Comparison of ENCODE assay signal across 9 mouse cellular contexts in genomic region chr13:60086657-60087056, GRCm38 (mm10).
DNase-seq lines count a peak whose midpoint lies in the region; ATAC-seq and TF ChIP-seq lines count a peak whose summit lies in the region.
"Had no signal": no experiment of that assay in that cellular context is flagged by ENCODE, and none has a peak within 500 bp of the region (broad histone marks: within the 10 kb centered on the region; RNA-seq: fewer than 3 reads in every experiment).

No protein-coding gene starts in this region.

- DNase-seq in kidney, postnatal 10 days = peak; percentile 48
- DNase-seq in kidney, adult 18-20 months = no peak
- peak; percentile 27 for DNase-seq in brain, embryonic 14.5 days (ENCODE audit: low read depth)
- DNase-seq in gastrocnemius, adult 18-20 months (ENCODE audit: low spot score) = peak; percentile 56
- peak; percentile 48 to 62 for DNase-seq in kidney, postnatal 36 days
- no peak for DNase-seq in spleen, postnatal 4 days (ENCODE audit: low spot score in 2 of 2)
- DNase-seq: cerebellum, adult 8-10 months; thymus, postnatal 36 days had no signal

- TF ChIP-seq POLR2A in brain, embryonic 14.5 days (IDR thresholded peaks at IDR 0.05; ENCODE audit: borderline replicate concordance, extremely low read depth, insufficient read depth, insufficient read length, poor library complexity, severe bottlenecking) = no peak

- no peak for ATAC-seq in cerebellum, adult (ENCODE audit: insufficient number of reproducible peaks, low FRiP score, low TSS enrichment)

- TF ChIP-seq CTCF in brain, embryonic 14.5 days (IDR thresholded peaks at IDR 0.05; ENCODE audit: borderline replicate concordance, extremely low read depth, insufficient read depth, insufficient read length) = no peak

Comparison
In these comparisons a context has a peak if more than half of its experiments do, and no peak if none do; other contexts are left out.
1. DNase-seq: peak in kidney, postnatal 10 days (single experiment), brain, embryonic 14.5 days (single experiment), gastrocnemius, adult 18-20 months (single experiment) and kidney, postnatal 36 days (2 of 2); none in kidney, adult 18-20 months (single experiment) and spleen, postnatal 4 days (0 of 2).